Mouse (Mus musculus) heart, embryonic 15.5 days (tissue): Measurements from ENCODE around the gene Clic1. TPM values are rescaled to one million over a fixed set of nuclear protein-coding genes. Genes with fewer than 3 reads are reported as not detected.
"Not testable (repeated sequence)": the region's sequence is repeated elsewhere in the genome, so short reads cannot be mapped to it uniquely, and the experiment has no call there.

ENCODE experiments used
- ATAC-seq: fragments of 200-750 bp; cut with Nextera tagmentation; replicated peaks from 2 replicates; pipeline ENCODE4 v1.8.0; 2017; ENCODE audit warnings: low read depth, moderate TSS enrichment; ENCODE audit not compliant: insufficient number of reproducible peaks, insufficient read depth, low FRiP score
- H3K27ac ChIP-seq: fragments of 300-500 bp; sonication (generic); 2 replicates; pipeline ENCODE4 v1.5.1; 2015; ENCODE audit warnings: mild to moderate bottlenecking, inconsistent platforms
- H3K27me3 ChIP-seq: fragments of 300-500 bp; sonication (generic); 2 replicates; pipeline ENCODE4 v1.6.1; 2015; ENCODE audit warnings: inconsistent platforms
- H3K36me3 ChIP-seq: fragments of 300-500 bp; sonication (generic); 2 replicates; pipeline ENCODE4 v1.6.1; 2015; ENCODE audit warnings: mild to moderate bottlenecking, inconsistent platforms
- H3K4me1 ChIP-seq: fragments of 300-500 bp; sonication (generic); replicated peaks from 2 replicates; pipeline ENCODE4 v1.6.1; 2015; ENCODE audit warnings: inconsistent platforms
- H3K4me2 ChIP-seq: fragments of 300-500 bp; sonication (generic); 2 replicates; pipeline ENCODE4 v1.6.1; 2015; ENCODE audit warnings: inconsistent platforms, mild to moderate bottlenecking, moderate library complexity
- H3K4me3 ChIP-seq: fragments of 300-500 bp; sonication (generic); 2 replicates; pipeline ENCODE4 v1.5.1; 2015; ENCODE audit warnings: mild to moderate bottlenecking, inconsistent platforms
- H3K9ac ChIP-seq: fragments of 300-500 bp; sonication (generic); 2 replicates; pipeline ENCODE4 v1.6.1; 2015; ENCODE audit warnings: mild to moderate bottlenecking, inconsistent platforms
- H3K9me3 ChIP-seq: fragments of 300-500 bp; sonication (generic); replicated peaks from 2 replicates; pipeline ENCODE4 v1.6.1; 2016; ENCODE audit warnings: inconsistent platforms
- WGBS: fragments of 180-500 bp; shearing (Covaris S2); methylation state at CpG from one replicate; pipeline ENCODE4 v1.1.7; 2015; ENCODE audit warnings: mixed read lengths; 5-methylcytosine and 5-hydroxymethylcytosine counted together
- polyA plus RNA-seq: library from polyadenylated mRNA; unstranded; fragments of >200 nt; fragmentation: Nextera tagmentation; extraction: Ambion mirVana; gene quantifications from 2 replicates; pipeline ENCODE4 v1.2.1, GENCODE M21; 2015

Clic1 gene
- polyA plus RNA-seq = 307 and 332 TPM in 2 replicates

DNA sequence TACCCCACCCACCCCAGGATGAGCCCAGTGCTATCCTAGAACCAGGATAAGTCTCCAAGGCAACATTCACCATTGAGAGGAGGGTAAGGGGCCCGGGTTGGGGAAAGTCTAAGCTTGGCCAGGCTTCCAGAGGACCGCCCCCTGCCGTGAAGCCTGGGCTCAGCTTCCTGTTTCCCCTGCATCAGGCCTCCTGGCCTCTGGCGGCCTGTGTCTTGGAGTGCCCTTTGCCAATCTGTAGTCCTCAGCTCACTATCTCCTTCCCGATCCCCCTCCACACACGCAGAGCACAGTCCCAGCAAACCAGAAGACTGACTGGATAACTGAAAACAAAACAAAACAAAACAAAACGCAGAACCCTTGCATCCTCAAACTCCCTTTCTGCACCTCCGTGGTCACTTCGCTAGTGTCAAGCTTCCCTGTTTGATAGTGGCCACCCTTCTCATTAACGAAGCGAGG lies at the start of gene Clic1:
Gene Clic1, plus strand, starts transcription at position 406 of the 456 bp plus-strand sequence.
- 2% methylated on average over 11 of the region's 11 CpGs for WGBS
- Histone ChIP-seq H3K27ac (peak within 1 kb of the TSS; percentile 98), H3K36me3 (peaks cover 24% of the 10 kb centered on the region), H3K9ac (peak within 1 kb of the TSS; percentile 76), H3K4me1 (peaks cover 65% of the 10 kb centered on the region), H3K27me3 (no peaks in the 10 kb centered on the region), H3K9me3 (no peaks in the 10 kb centered on the region), H3K4me3 (peak within 1 kb of the TSS; percentile 73), H3K4me2 (peak within 1 kb of the TSS; percentile 76)
- ATAC-seq = peak; percentile 36

DNA sequence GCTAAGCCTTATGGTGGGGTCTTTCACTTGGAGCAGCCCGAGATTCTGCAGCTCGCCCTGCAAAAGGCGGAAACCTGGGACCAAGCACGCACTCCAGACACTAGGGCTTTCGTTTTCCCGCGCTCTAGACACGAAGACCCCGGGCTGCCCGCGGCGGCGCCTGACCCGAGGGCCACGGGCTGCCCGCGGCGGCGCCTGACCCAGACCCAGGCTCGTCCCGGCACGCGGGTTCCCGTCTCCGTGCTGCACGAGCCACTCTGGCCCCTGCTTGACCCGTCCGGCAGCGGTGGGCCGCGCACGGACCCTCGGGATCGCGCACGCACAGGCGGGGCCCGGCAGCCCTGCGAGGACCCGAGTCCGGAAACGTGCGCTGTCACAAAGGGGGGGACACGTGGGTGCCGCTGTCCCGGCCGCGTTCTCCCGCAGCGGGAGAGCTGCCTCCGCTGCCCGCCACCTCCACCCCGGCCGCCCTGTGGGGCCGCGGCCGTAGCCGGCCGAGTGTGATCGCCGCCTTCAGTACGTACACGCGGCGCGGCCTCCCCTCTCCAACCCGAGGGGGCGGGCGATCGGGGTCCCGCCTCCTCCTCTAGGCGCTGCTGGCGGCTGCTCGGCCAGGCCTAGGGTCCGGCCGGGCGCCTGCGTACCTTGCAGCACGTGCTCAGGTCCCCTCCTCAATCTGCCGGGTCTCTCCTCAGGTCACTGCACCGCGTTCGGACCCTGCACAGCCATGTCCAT lies 48.9 kb upstream of the Clic1 start, which contains the start of gene Vars:
Gene Vars, plus strand, starts transcription at position 271 of the 735 bp plus-strand sequence.
- peaks cover 34% of the 10 kb centered on the region for H3K36me3 ChIP-seq
- peak within 1 kb of the TSS; percentile 88 for H3K9ac ChIP-seq
- peaks cover 50% of the 10 kb centered on the region for H3K4me1 ChIP-seq
- H3K4me3 ChIP-seq = peak within 1 kb of the TSS; percentile 85
- peak; percentile 91 for ATAC-seq
- peak within 1 kb of the TSS; percentile 94 for H3K4me2 ChIP-seq
- H3K27me3 ChIP-seq = no peaks in the 10 kb centered on the region
- peak within 1 kb of the TSS; percentile 95 for H3K27ac ChIP-seq
- WGBS = 0% methylated on average over 72 of the region's 83 CpGs
- no peaks in the 10 kb centered on the region for H3K9me3 ChIP-seq

DNA sequence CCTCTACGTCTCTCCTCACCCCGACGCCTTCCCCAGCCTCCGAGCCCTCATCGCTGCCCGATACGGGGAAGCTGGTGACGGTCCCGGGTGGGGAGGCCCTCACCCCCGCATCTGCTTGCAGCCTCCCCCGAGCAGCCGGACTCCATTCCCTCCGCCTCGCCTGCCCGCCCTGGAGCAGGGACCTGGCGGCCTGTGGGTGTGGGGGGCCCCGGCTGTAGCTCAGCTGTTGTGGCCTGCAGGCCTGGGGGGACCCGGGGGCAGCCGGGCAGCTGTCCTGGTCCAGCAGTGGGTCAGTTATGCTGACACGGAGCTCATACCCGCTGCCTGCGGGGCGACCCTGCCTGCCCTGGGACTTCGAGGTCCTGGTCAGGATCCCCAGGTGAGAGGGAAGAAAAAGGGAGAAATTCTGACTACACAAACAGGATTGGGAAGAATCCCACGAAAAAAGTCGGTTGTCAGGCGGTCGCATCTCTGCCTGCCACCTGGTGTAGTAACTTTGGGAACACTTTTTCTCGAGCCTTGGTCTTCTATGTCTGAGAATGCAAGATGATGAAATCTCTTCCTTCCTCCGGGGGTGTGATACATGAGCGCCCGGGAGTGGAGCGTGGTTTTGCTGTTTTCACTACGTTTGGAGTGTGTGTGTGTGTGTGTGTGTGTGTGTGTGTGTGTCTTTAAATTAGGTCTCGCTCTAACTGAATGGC lies 48.2 kb upstream of the Clic1 start:
- no peak; the same call in 1 of the 2 replicates for ATAC-seq
- H3K36me3 ChIP-seq = peaks cover 39% of the 10 kb centered on the region
- peak overlapping the region; percentile 95 for H3K27ac ChIP-seq

GRCm38 (mm10) chr17:35002153-35002865 lies 47.5 kb upstream of the Clic1 start:
- 8% methylated on average over 12 of the region's 12 CpGs for WGBS
- Histone ChIP-seq H3K27ac (peak overlapping the region; percentile 95), H3K9me3 (no peaks in the 10 kb centered on the region), H3K4me2 (peak overlapping the region; percentile 94), H3K4me1 (peaks cover 43% of the 10 kb centered on the region), H3K27me3 (no peaks in the 10 kb centered on the region), H3K4me3 (peak overlapping the region; percentile 85), H3K36me3 (peaks cover 43% of the 10 kb centered on the region), H3K9ac (peak overlapping the region; percentile 88)
- no peak for ATAC-seq

More for the DNA sequence above, 48.2 kb upstream of the Clic1 start:
- H3K9ac ChIP-seq = peak overlapping the region; percentile 88
- H3K9me3 ChIP-seq = no peaks in the 10 kb centered on the region
- peak overlapping the region; percentile 85 for H3K4me3 ChIP-seq
- peaks cover 49% of the 10 kb centered on the region for H3K4me1 ChIP-seq
- peak overlapping the region; percentile 94 for H3K4me2 ChIP-seq
- H3K27me3 ChIP-seq = no peaks in the 10 kb centered on the region
- WGBS = under 1% methylated on average over 35 of the region's 35 CpGs

GRCm38 (mm10) chr17:35003022-35003838 lies 46.5 kb upstream of the Clic1 start:
- ATAC-seq = no peak
- Histone ChIP-seq H3K4me1 (peaks cover 34% of the 10 kb centered on the region), H3K4me2 (peak overlapping the region; percentile 94; the same call in 1 of the 2 replicates), H3K36me3 (peaks cover 40% of the 10 kb centered on the region), H3K4me3 (no peak overlapping the region), H3K9me3 (no peaks in the 10 kb centered on the region), H3K9ac (no peak overlapping the region), H3K27ac (peak overlapping the region; percentile 95; the same call in 1 of the 2 replicates), H3K27me3 (no peaks in the 10 kb centered on the region)
- WGBS = 57% methylated on average over 9 of the region's 9 CpGs

GRCm38 (mm10) chr17:35004075-35004717 lies 45.6 kb upstream of the Clic1 start:
- Histone ChIP-seq H3K27ac (no peak overlapping the region), H3K27me3 (no peaks in the 10 kb centered on the region), H3K9me3 (no peaks in the 10 kb centered on the region), H3K4me2 (no peak overlapping the region), H3K36me3 (peaks cover 38% of the 10 kb centered on the region), H3K4me3 (no peak overlapping the region), H3K9ac (no peak overlapping the region), H3K4me1 (peaks cover 26% of the 10 kb centered on the region)
- WGBS = 91% methylated on average over 17 of the region's 17 CpGs
- ATAC-seq = no peak

GRCm38 (mm10) chr17:35005158-35005557 lies 44.6 kb upstream of the Clic1 start:
- H3K4me3 ChIP-seq = no peak overlapping the region
- no peaks in the 10 kb centered on the region for H3K9me3 ChIP-seq
- WGBS = 91% methylated on average over 10 of the region's 10 CpGs
- peaks cover 45% of the 10 kb centered on the region for H3K36me3 ChIP-seq
- no peak for ATAC-seq
- no peaks in the 10 kb centered on the region for H3K27me3 ChIP-seq
- peaks cover 16% of the 10 kb centered on the region for H3K4me1 ChIP-seq
- no peak overlapping the region for H3K4me2 ChIP-seq
- H3K9ac ChIP-seq = no peak overlapping the region
- no peak overlapping the region for H3K27ac ChIP-seq

DNA sequence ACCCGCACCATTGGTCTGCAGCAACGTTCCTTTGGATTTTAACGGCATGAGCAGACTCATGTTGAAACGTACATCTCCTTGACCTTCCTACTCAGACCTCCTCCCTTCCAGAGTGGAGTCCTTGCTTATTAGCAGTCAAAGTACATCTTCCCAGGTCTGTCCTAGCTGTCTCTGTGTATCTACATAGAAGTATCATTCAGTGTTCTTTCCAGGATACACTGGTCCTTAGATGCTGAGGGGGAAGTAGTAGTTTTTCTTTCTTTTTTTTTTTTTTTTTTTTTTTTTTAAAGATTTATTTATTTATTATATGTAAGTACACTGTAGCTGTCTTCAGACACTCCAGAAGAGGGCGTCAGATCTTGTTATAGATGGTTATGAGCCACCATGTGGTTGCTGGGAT lies 43.9 kb upstream of the Clic1 start:
- Histone ChIP-seq H3K4me1 (peaks cover 16% of the 10 kb centered on the region), H3K36me3 (peaks cover 52% of the 10 kb centered on the region)
- H3K27me3 ChIP-seq, H3K9me3 ChIP-seq, H3K9ac ChIP-seq, H3K4me3 ChIP-seq, H3K27ac ChIP-seq, H3K4me2 ChIP-seq, ATAC-seq: not testable (repeated sequence)
- 91% methylated on average over 4 of the region's 5 CpGs for WGBS

DNA sequence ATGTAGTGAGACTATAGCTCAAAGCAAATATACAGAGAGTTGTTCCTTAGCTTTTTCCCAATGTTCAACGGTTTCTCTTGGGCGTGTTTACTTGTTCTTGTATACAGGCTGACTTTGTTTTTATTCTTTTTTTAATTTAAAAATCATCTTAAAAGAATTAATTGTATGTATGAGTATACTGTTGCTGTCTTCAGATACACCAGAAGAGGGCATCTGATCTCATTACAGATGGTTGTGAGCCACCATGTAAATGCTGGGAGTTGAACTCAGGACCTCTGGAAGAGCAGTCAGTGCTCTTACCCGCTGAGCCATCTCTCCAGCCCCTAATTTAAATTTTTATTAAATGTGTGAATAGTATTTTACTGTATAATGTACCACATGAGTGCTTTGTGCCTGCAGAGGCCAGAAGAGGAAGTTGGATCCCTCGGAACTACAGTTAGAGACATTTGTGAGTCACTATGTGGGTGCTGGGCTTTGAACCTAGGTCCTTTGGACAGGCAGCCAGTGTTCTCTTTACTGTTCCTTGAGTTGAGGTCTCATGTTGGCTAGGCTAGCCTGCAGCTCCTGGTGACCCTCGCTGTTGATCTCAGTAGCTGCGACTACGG lies 42.3 kb upstream of the Clic1 start:
- Histone ChIP-seq H3K4me3 (no peak overlapping the region), H3K4me1 (peaks cover 9% of the 10 kb centered on the region), H3K9ac (no peak overlapping the region), H3K9me3 (no peaks in the 10 kb centered on the region), H3K4me2 (no peak overlapping the region), H3K36me3 (peaks cover 68% of the 10 kb centered on the region), H3K27me3 (no peaks in the 10 kb centered on the region), H3K27ac (no peak overlapping the region)
- no peak for ATAC-seq
- 93% methylated on average over 7 of the region's 7 CpGs for WGBS

GRCm38 (mm10) chr17:35009586-35009985 lies 40.2 kb upstream of the Clic1 start:
- H3K9me3 ChIP-seq = no peaks in the 10 kb centered on the region
- H3K4me3 ChIP-seq = no peak overlapping the region
- H3K27ac ChIP-seq = no peak overlapping the region
- H3K4me1 ChIP-seq = no peaks in the 10 kb centered on the region
- peaks cover 84% of the 10 kb centered on the region for H3K36me3 ChIP-seq
- 86% methylated on average over 7 of the region's 7 CpGs for WGBS
- H3K27me3 ChIP-seq = no peaks in the 10 kb centered on the region
- no peak overlapping the region for H3K9ac ChIP-seq
- no peak overlapping the region for H3K4me2 ChIP-seq
- no peak for ATAC-seq
